In the genomic region with DNA sequence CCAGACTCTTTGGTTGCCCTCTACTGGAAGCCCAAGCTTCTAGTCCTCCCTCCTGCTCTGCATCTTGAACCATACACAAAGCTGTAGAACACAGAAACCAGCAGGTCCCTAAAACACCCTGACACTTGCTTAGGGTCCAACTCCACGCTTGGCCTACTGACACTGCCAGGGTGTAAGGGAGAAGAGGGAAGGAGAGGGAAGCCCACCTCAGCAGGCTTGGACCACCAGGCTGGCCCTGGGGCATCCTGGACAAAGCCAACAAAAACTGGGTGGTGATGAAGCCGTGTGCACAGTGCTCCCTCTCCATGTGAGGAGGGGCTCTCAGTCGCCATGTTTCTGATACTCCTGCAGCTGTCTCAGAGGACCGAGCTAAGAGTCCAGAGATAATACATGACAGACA, we compare ENCODE assay signal across 17 mouse cellular contexts. TPM values are rescaled to one million over a fixed set of nuclear protein-coding genes. Genes with fewer than 3 reads are reported as not detected.
"Had no signal": no experiment of that assay in that cellular context is flagged by ENCODE, and none has a peak within 500 bp of the region (broad histone marks: within the 10 kb centered on the region; RNA-seq: fewer than 3 reads in every experiment).

No protein-coding gene starts in this region.

- H3K4me2 ChIP-seq: limb, embryonic 13.5 days; liver, embryonic 15.5 days; lung, embryonic 14.5 days; midbrain, embryonic 12.5 days; neural tube, embryonic 13.5 days; stomach, embryonic 15.5 days had no signal

- ATAC-seq: midbrain, embryonic 16.5 days had no signal

- H3K9ac ChIP-seq: limb, embryonic 13.5 days; liver, embryonic 15.5 days; lung, embryonic 14.5 days; midbrain, embryonic 12.5 days; neural tube, embryonic 13.5 days; stomach, embryonic 15.5 days had no signal

- H3K4me3 ChIP-seq: layer of hippocampus, adult 2 months; limb, embryonic 13.5 days; liver, embryonic 15.5 days; midbrain, embryonic 12.5 days; neural tube, embryonic 13.5 days; stomach, embryonic 15.5 days had no signal

- H3K36me3 ChIP-seq: limb, embryonic 13.5 days; liver, embryonic 15.5 days; midbrain, embryonic 12.5 days; neural tube, embryonic 13.5 days; stomach, embryonic 15.5 days had no signal

- H3K4me1 ChIP-seq: liver, embryonic 15.5 days; neural tube, embryonic 13.5 days; stomach, embryonic 15.5 days had no signal

- H3K9me3 ChIP-seq: limb, embryonic 13.5 days; liver, embryonic 15.5 days; neural tube, embryonic 13.5 days; stomach, embryonic 15.5 days had no signal

- DNase-seq: kidney, postnatal 4 days; lung, embryonic 14.5 days; lung, postnatal 10 days; lung, postnatal 4 days; right cerebral cortex, postnatal 14 days; thymus, postnatal 14 days had no signal

- H3K27ac ChIP-seq: layer of hippocampus, adult 2 months; limb, embryonic 13.5 days; liver, embryonic 15.5 days; midbrain, embryonic 12.5 days; neural tube, embryonic 13.5 days; stomach, embryonic 15.5 days had no signal

RNA-seq across cellular contexts. Expression of a gene that starts 27.2 kb away (rescaled TPM):
- total RNA-seq: layer of hippocampus, adult 2 months; layer of hippocampus, postnatal 10 days; left cerebral cortex, postnatal 36 days; megakaryocyte, adult 5-6 weeks had no signal
- polyA plus RNA-seq: limb, embryonic 13.5 days; lung, embryonic 14.5 days; midbrain, embryonic 12.5 days; midbrain, embryonic 16.5 days; neural tube, embryonic 13.5 days had no signal

RNA-seq across cellular contexts. Expression of a gene that starts 38.7 kb away (rescaled TPM):
- total RNA-seq: layer of hippocampus, postnatal 10 days; left cerebral cortex, postnatal 36 days had no signal
- polyA plus RNA-seq: kidney, embryonic 14.5 days; midbrain, embryonic 16.5 days had no signal
